Mouse (Mus musculus): Measurements from ENCODE around the gene Hist1h3a. TPM values are rescaled to one million over a fixed set of nuclear protein-coding genes. Genes with fewer than 3 reads are reported as not detected.
A peak's percentile ranks its signal among the peaks of the same experiment; 100 is the strongest.

Gene Hist1h3a
- polyA plus RNA-seq, 1 experiment from 2014 or later: 4.7 TPM

GRCm38 (mm10) chr13:23739922-23740252, 22.3 kb downstream of the Hist1h3a start:
- under 1% methylated on average over 14 of the region's 14 CpGs for WGBS

GRCm38 (mm10) chr13:23739069-23739921, 22.9 kb downstream of the Hist1h3a start:
- DNase-seq (ENCODE audit: low spot score) (peak; percentile 96), ATAC-seq (peak; percentile 88)
- H3K27ac ChIP-seq (ENCODE audit: low read depth, low read length): peak overlapping the region; percentile 95
- peak overlapping the region; percentile 77 for H3K4me2 ChIP-seq (ENCODE audit: low read length)
- peaks cover 6% of the 10 kb centered on the region; the same call in 1 of the 2 replicates for H3K4me1 ChIP-seq (ENCODE audit: control insufficient read depth, insufficient read depth, low read length)
- peak overlapping the region; percentile 44 for H3K4me3 ChIP-seq (ENCODE audit: low read depth, low read length)
- under 1% methylated on average over 39 of the region's 39 CpGs for WGBS
- no peaks in the 10 kb centered on the region for H3K36me3 ChIP-seq (ENCODE audit: control insufficient read depth, insufficient read depth, low read length)
- H3K9me3 ChIP-seq (replicated peaks; ENCODE audit: control insufficient read depth, low read length): no peaks in the 10 kb centered on the region
- peak overlapping the region; percentile 76 for H3K9ac ChIP-seq (ENCODE audit: low read length)
- no peaks in the 10 kb centered on the region for H3K27me3 ChIP-seq (replicated peaks; ENCODE audit: control insufficient read depth, insufficient read depth, low read length)

More at GRCm38 (mm10) chr13:23739922-23740252, 22.3 kb downstream of the Hist1h3a start:
- Histone ChIP-seq H3K27me3 (replicated peaks; ENCODE audit: control insufficient read depth, insufficient read depth, low read length) (no peaks in the 10 kb centered on the region), H3K36me3 (ENCODE audit: control insufficient read depth, insufficient read depth, low read length) (no peaks in the 10 kb centered on the region), H3K27ac (ENCODE audit: low read depth, low read length) (peak overlapping the region; percentile 95), H3K9me3 (replicated peaks; ENCODE audit: control insufficient read depth, low read length) (no peaks in the 10 kb centered on the region), H3K4me2 (ENCODE audit: low read length) (peak overlapping the region; percentile 77), H3K4me3 (ENCODE audit: low read depth, low read length) (peak overlapping the region; percentile 44), H3K9ac (ENCODE audit: low read length) (peak overlapping the region; percentile 76), H3K4me1 (ENCODE audit: control insufficient read depth, insufficient read depth, low read length) (peaks cover 6% of the 10 kb centered on the region; the same call in 1 of the 2 replicates)
- ATAC-seq: no peak; the same call in 1 of the 2 replicates
- no peak for DNase-seq (ENCODE audit: low spot score)

GRCm38 (mm10) chr13:23738677-23739068, 23.5 kb downstream of the Hist1h3a start, which contains the start of gene Hist1h1c:
TSS of gene Hist1h1c (plus strand) at chr13:23738808.
- peak; percentile 97 for ATAC-seq

GRCm38 (mm10) chr13:23738041-23738440, 24.1 kb downstream of the Hist1h3a start:
- Histone ChIP-seq H3K27me3 (replicated peaks; ENCODE audit: control insufficient read depth, insufficient read depth, low read length) (no peaks in the 10 kb centered on the region), H3K4me3 (ENCODE audit: low read depth, low read length) (no peak overlapping the region), H3K27ac (ENCODE audit: low read depth, low read length) (peak overlapping the region; percentile 45; the same call in 1 of the 2 replicates), H3K4me1 (ENCODE audit: control insufficient read depth, insufficient read depth, low read length) (peaks cover 6% of the 10 kb centered on the region; the same call in 1 of the 2 replicates), H3K9ac (ENCODE audit: low read length) (peak overlapping the region; percentile 76; the same call in 1 of the 2 replicates), H3K4me2 (ENCODE audit: low read length) (peak overlapping the region; percentile 77), H3K9me3 (replicated peaks; ENCODE audit: control insufficient read depth, low read length) (no peaks in the 10 kb centered on the region), H3K36me3 (ENCODE audit: control insufficient read depth, insufficient read depth, low read length) (no peaks in the 10 kb centered on the region)
- no peak for ATAC-seq
- peak; percentile 42 for DNase-seq (ENCODE audit: low spot score)
- 21% methylated on average over 4 of the region's 4 CpGs for WGBS

More at GRCm38 (mm10) chr13:23738677-23739068, 23.5 kb downstream of the Hist1h3a start, which contains the start of gene Hist1h1c:
- Histone ChIP-seq H3K27ac (ENCODE audit: low read depth, low read length) (peak within 1 kb of the TSS; percentile 95), H3K36me3 (ENCODE audit: control insufficient read depth, insufficient read depth, low read length) (no peaks in the 10 kb centered on the region), H3K4me2 (ENCODE audit: low read length) (peak within 1 kb of the TSS; percentile 77), H3K27me3 (replicated peaks; ENCODE audit: control insufficient read depth, insufficient read depth, low read length) (no peaks in the 10 kb centered on the region), H3K9ac (ENCODE audit: low read length) (peak within 1 kb of the TSS; percentile 76), H3K4me1 (ENCODE audit: control insufficient read depth, insufficient read depth, low read length) (peaks cover 6% of the 10 kb centered on the region; the same call in 1 of the 2 replicates), H3K4me3 (ENCODE audit: low read depth, low read length) (peak within 1 kb of the TSS; percentile 44), H3K9me3 (replicated peaks; ENCODE audit: control insufficient read depth, low read length) (no peaks in the 10 kb centered on the region)
- peak; percentile 96 for DNase-seq (ENCODE audit: low spot score)
- under 1% methylated on average over 31 of the region's 38 CpGs for WGBS

GRCm38 (mm10) chr13:23737091-23737490, 25.1 kb downstream of the Hist1h3a start:
- no peaks in the 10 kb centered on the region for H3K9me3 ChIP-seq (replicated peaks; ENCODE audit: control insufficient read depth, low read length)
- WGBS: 82% methylated on average over 5 of the region's 5 CpGs
- H3K27ac ChIP-seq (ENCODE audit: low read depth, low read length): no peak overlapping the region
- H3K4me2 ChIP-seq (ENCODE audit: low read length): no peak overlapping the region
- no peak overlapping the region for H3K4me3 ChIP-seq (ENCODE audit: low read depth, low read length)
- H3K36me3 ChIP-seq (ENCODE audit: control insufficient read depth, insufficient read depth, low read length): no peaks in the 10 kb centered on the region
- no peaks in the 10 kb centered on the region for H3K27me3 ChIP-seq (replicated peaks; ENCODE audit: control insufficient read depth, insufficient read depth, low read length)
- no peak overlapping the region for H3K9ac ChIP-seq (ENCODE audit: low read length)
- DNase-seq (ENCODE audit: low spot score): no peak
- no peak for ATAC-seq
- peaks cover 6% of the 10 kb centered on the region; the same call in 1 of the 2 replicates for H3K4me1 ChIP-seq (ENCODE audit: control insufficient read depth, insufficient read depth, low read length)

- Histone ChIP-seq H3K9ac (ENCODE audit: low read length) (no peak overlapping the region), H3K4me3 (ENCODE audit: low read depth, low read length) (no peak overlapping the region), H3K4me2 (ENCODE audit: low read length) (no peak overlapping the region), H3K4me1 (ENCODE audit: control insufficient read depth, insufficient read depth, low read length) (no peaks in the 10 kb centered on the region), H3K27me3 (replicated peaks; ENCODE audit: control insufficient read depth, insufficient read depth, low read length) (no peaks in the 10 kb centered on the region), H3K36me3 (ENCODE audit: control insufficient read depth, insufficient read depth, low read length) (no peaks in the 10 kb centered on the region), H3K27ac (ENCODE audit: low read depth, low read length) (no peak overlapping the region), H3K9me3 (replicated peaks; ENCODE audit: control insufficient read depth, low read length) (no peaks in the 10 kb centered on the region)
- 23% methylated on average over 8 of the region's 8 CpGs for WGBS
- DNase-seq (ENCODE audit: low spot score): peak; percentile 75
- ATAC-seq: peak; percentile 55; the same call in 1 of the 2 replicates
Measured at GRCm38 (mm10) chr13:23732156-23732804, 29.9 kb downstream of the Hist1h3a start.

- DNase-seq (ENCODE audit: low spot score): no peak
- ATAC-seq: no peak
- Histone ChIP-seq H3K9me3 (replicated peaks; ENCODE audit: control insufficient read depth, low read length) (no peaks in the 10 kb centered on the region), H3K27me3 (replicated peaks; ENCODE audit: control insufficient read depth, insufficient read depth, low read length) (no peaks in the 10 kb centered on the region), H3K36me3 (ENCODE audit: control insufficient read depth, insufficient read depth, low read length) (no peaks in the 10 kb centered on the region), H3K9ac (ENCODE audit: low read length) (no peak overlapping the region), H3K4me1 (ENCODE audit: control insufficient read depth, insufficient read depth, low read length) (no peaks in the 10 kb centered on the region), H3K4me2 (ENCODE audit: low read length) (no peak overlapping the region), H3K4me3 (ENCODE audit: low read depth, low read length) (no peak overlapping the region), H3K27ac (ENCODE audit: low read depth, low read length) (no peak overlapping the region)
- 59% methylated on average over 8 of the region's 8 CpGs for WGBS
Measured at GRCm38 (mm10) chr13:23730479-23730878, 31.7 kb downstream of the Hist1h3a start.

- no peaks in the 10 kb centered on the region for H3K9me3 ChIP-seq (replicated peaks; ENCODE audit: control insufficient read depth, low read length)
- H3K27me3 ChIP-seq (replicated peaks; ENCODE audit: control insufficient read depth, insufficient read depth, low read length): no peaks in the 10 kb centered on the region
- 91% methylated on average over 5 of the region's 5 CpGs for WGBS
- H3K4me2 ChIP-seq (ENCODE audit: low read length): no peak overlapping the region
- ATAC-seq: no peak
- no peak overlapping the region for H3K4me3 ChIP-seq (ENCODE audit: low read depth, low read length)
- H3K36me3 ChIP-seq (ENCODE audit: control insufficient read depth, insufficient read depth, low read length): no peaks in the 10 kb centered on the region
- H3K4me1 ChIP-seq (ENCODE audit: control insufficient read depth, insufficient read depth, low read length): no peaks in the 10 kb centered on the region
- no peak for DNase-seq (ENCODE audit: low spot score)
- H3K27ac ChIP-seq (ENCODE audit: low read depth, low read length): no peak overlapping the region
- H3K9ac ChIP-seq (ENCODE audit: low read length): no peak overlapping the region
Measured at GRCm38 (mm10) chr13:23729706-23730105, 32.5 kb downstream of the Hist1h3a start.
